Mouse (Mus musculus): ENCODE measurements at regions not wholly inside any gene's neighbourhood (a gene's known extent, or its start where the extent isn't known, plus 50 kb on each side); places are given as distances from the start of the nearest gene placed in this dataset.

GRCm38 (mm10) chr2:50368831-50369230 is 72.2 kb upstream of the Mmadhc start:
- Histone ChIP-seq H3K4me1 (replicated peaks) (no peaks in the 10 kb centered on the region), H3K27ac (no peak overlapping the region), H3K4me3 (no peak overlapping the region), H3K9me3 (no peaks in the 10 kb centered on the region), H3K27me3 (no peaks in the 10 kb centered on the region), H3K9ac (no peak overlapping the region), H3K36me3 (no peaks in the 10 kb centered on the region), H3K4me2 (no peak overlapping the region)
- no peak for ATAC-seq (ENCODE audit: low FRiP score)
- 73% methylated on average over 4 of the region's 4 CpGs for WGBS

GRCm38 (mm10) chr2:50368351-50368750 is 71.8 kb upstream of the Mmadhc start:
- Histone ChIP-seq H3K36me3 (no peaks in the 10 kb centered on the region), H3K9ac (no peak overlapping the region), H3K9me3 (no peaks in the 10 kb centered on the region), H3K4me1 (replicated peaks) (no peaks in the 10 kb centered on the region), H3K4me3 (no peak overlapping the region), H3K27me3 (no peaks in the 10 kb centered on the region), H3K27ac (no peak overlapping the region), H3K4me2 (no peak overlapping the region)
- WGBS, result 77% methylated on average over 6 of the region's 6 CpGs
- no peak for ATAC-seq (ENCODE audit: low FRiP score)

- Histone ChIP-seq H3K9me3 (no peaks in the 10 kb centered on the region), H3K9ac (no peak overlapping the region), H3K27me3 (no peaks in the 10 kb centered on the region), H3K27ac (no peak overlapping the region), H3K4me1 (replicated peaks) (no peaks in the 10 kb centered on the region), H3K36me3 (no peaks in the 10 kb centered on the region), H3K4me3 (no peak overlapping the region), H3K4me2 (no peak overlapping the region)
- no peak for ATAC-seq (ENCODE audit: low FRiP score)
- WGBS, result 90% methylated on average over 6 of the region's 6 CpGs
Observed at GRCm38 (mm10) chr2:50365221-50365620, 68.6 kb upstream of the Mmadhc start.

- 91% methylated on average over 2 of the region's 2 CpGs for WGBS
- H3K4me1 ChIP-seq (replicated peaks), result no peaks in the 10 kb centered on the region
- H3K4me2 ChIP-seq, result no peak overlapping the region
- H3K36me3 ChIP-seq, result no peaks in the 10 kb centered on the region
- ATAC-seq (ENCODE audit: low FRiP score), result no peak
- H3K4me3 ChIP-seq, result no peak overlapping the region
- H3K9me3 ChIP-seq, result no peaks in the 10 kb centered on the region
- no peak overlapping the region for H3K27ac ChIP-seq
- H3K9ac ChIP-seq, result no peak overlapping the region
- no peaks in the 10 kb centered on the region for H3K27me3 ChIP-seq
Observed at GRCm38 (mm10) chr2:50356089-50356488, 59.5 kb upstream of the Mmadhc start.

GRCm38 (mm10) chr2:50347486-50348265 is 51.1 kb upstream of the Mmadhc start:
- no peak overlapping the region for H3K27ac ChIP-seq
- no peak overlapping the region for H3K4me2 ChIP-seq
- WGBS, result 77% methylated on average over 10 of the region's 10 CpGs
- no peak for ATAC-seq (ENCODE audit: low FRiP score)
- no peaks in the 10 kb centered on the region for H3K27me3 ChIP-seq
- H3K4me1 ChIP-seq (replicated peaks), result no peaks in the 10 kb centered on the region; the same call in 1 of the 2 replicates
- no peaks in the 10 kb centered on the region for H3K9me3 ChIP-seq
- H3K9ac ChIP-seq, result no peak overlapping the region
- no peaks in the 10 kb centered on the region for H3K36me3 ChIP-seq
- no peak overlapping the region for H3K4me3 ChIP-seq

All from hindbrain, embryonic 13.5 days (tissue).